Comparison of ENCODE assay signal across 21 mouse cellular contexts in the genomic region with DNA sequence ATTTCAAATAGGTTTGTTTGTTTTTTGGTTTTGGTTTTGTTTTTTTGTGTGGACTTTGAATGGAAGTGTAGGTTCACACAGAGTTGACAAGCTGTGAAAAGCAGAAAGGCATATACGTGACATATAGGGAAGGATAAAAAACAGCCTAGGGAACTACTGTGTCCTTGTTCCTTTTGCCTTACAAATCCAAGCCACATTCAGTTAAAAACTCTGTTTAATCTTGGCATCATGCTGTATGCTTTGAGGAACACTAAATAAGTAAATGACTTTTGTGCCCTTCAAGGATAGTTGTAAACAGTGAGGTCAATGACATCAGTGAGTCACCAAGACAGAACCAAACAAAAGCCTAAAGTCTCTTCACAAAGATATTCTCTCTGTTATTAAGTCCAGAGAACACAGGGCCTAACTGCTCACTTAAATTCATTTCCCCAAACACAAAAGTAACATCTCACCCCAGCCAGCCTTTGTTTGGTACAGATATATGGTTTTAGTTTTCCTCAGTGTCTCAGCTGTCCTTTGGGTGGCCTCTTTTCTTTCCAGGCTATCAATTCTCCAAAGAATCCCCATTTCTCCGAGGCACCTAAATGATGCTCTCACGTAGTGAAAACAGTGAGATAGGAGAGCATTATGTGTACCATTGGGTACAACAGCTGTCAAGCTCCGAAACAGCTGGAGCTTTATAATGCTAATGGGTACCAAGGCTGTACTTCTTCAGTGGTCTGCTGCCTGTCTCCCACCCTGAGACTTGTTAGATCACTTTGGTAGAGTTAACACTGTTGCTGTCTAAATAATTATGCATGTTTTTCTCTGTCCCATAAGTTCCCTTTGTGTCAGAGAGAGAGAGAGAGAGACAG. TPM values are rescaled to one million over a fixed set of nuclear protein-coding genes. Genes with fewer than 3 reads are reported as not detected.
DNase-seq lines count a peak whose midpoint lies in the region; ATAC-seq and TF ChIP-seq lines count a peak whose summit lies in the region.
"Had no signal": no experiment of that assay in that cellular context is flagged by ENCODE, and none has a peak within 500 bp of the region (broad histone marks: within the 10 kb centered on the region; RNA-seq: fewer than 3 reads in every experiment).

No protein-coding gene starts in this region.

- no peaks in the 10 kb centered on the region for H3K9me3 ChIP-seq in liver, embryonic 11.5 days (ENCODE audit: control insufficient read depth, low read length)
- H3K9me3 ChIP-seq in midbrain, embryonic 10.5 days (replicated peaks) = peaks cover 9% of the 10 kb centered on the region; the same call in 1 of the 2 replicates
- H3K9me3 ChIP-seq in midbrain, embryonic 16.5 days (replicated peaks; ENCODE audit: control insufficient read depth, low read length, poor library complexity, severe bottlenecking) = peaks cover 3% of the 10 kb centered on the region; the same call in 1 of the 2 replicates
- 0 out of 2 replicates have a peak, but pooled peaks cover 2% of the 10 kb centered on the region for H3K9me3 ChIP-seq in midbrain, embryonic 12.5 days
- H3K9me3 ChIP-seq in midbrain, embryonic 13.5 days = no peaks in the 10 kb centered on the region; the same call in 1 of the 2 replicates
- H3K9me3 ChIP-seq: forebrain, embryonic 15.5 days; G1E had no signal

- H3K27me3 ChIP-seq in liver, adult 2 months (ENCODE audit: control insufficient read depth, insufficient read depth, low read length) = no peaks in the 10 kb centered on the region
- H3K27me3 ChIP-seq in liver, embryonic 11.5 days (replicated peaks; ENCODE audit: control insufficient read depth, insufficient read depth, low read length) = no peaks in the 10 kb centered on the region
- no peaks in the 10 kb centered on the region for H3K27me3 ChIP-seq in midbrain, embryonic 10.5 days (ENCODE audit: low read depth, poor library complexity, severe bottlenecking)
- H3K27me3 ChIP-seq in midbrain, embryonic 16.5 days (ENCODE audit: control insufficient read depth, insufficient read depth, low read depth, low read length) = no peaks in the 10 kb centered on the region
- H3K27me3 ChIP-seq in midbrain, embryonic 12.5 days = no peaks in the 10 kb centered on the region
- no peaks in the 10 kb centered on the region for H3K27me3 ChIP-seq in midbrain, embryonic 13.5 days
- H3K27me3 ChIP-seq: CH12.LX; embryonic facial prominence, embryonic 12.5 days; forebrain, embryonic 13.5 days; forebrain, embryonic 15.5 days; Patski had no signal

- H3K27ac ChIP-seq in liver, adult 2 months (replicated peaks; ENCODE audit: insufficient read depth, low read depth, low read length) = 0 out of 2 replicates have a peak overlapping the region, but pooled peaks have one; percentile 17
- no peak overlapping the region for H3K27ac ChIP-seq in liver, embryonic 11.5 days (ENCODE audit: low read depth, low read length)
- peak overlapping the region; percentile 49 for H3K27ac ChIP-seq in midbrain, embryonic 10.5 days (replicated peaks)
- no peak overlapping the region for H3K27ac ChIP-seq in midbrain, embryonic 16.5 days (ENCODE audit: low read length)
- H3K27ac ChIP-seq in midbrain, embryonic 12.5 days (replicated peaks) = 0 out of 2 replicates have a peak overlapping the region, but pooled peaks have one; percentile 20
- no peak overlapping the region for H3K27ac ChIP-seq in midbrain, embryonic 13.5 days
- H3K27ac ChIP-seq: embryonic facial prominence, embryonic 10.5 days; embryonic facial prominence, embryonic 12.5 days; forebrain, embryonic 15.5 days had no signal

- 84% methylated on average over 4 of the region's 4 CpGs for WGBS in liver, adult 2 months
- whole genome bisulfite sequencing in liver, embryonic 11.5 days = 76% methylated on average over 4 of the region's 4 CpGs
- WGBS in midbrain, embryonic 10.5 days = 57% methylated on average over 4 of the region's 4 CpGs
- 46% methylated on average over 4 of the region's 4 CpGs for WGBS in midbrain, embryonic 16.5 days
- 53% methylated on average over 4 of the region's 4 CpGs for WGBS in midbrain, embryonic 12.5 days
- WGBS in midbrain, embryonic 13.5 days = 39% methylated on average over 4 of the region's 4 CpGs

- no peak for TF ChIP-seq CTCF in liver, adult 2 months (IDR thresholded peaks at IDR 0.05; ENCODE audit: low read depth, low read length)

- no peaks in the 10 kb centered on the region for H3K79me2 ChIP-seq in liver, adult 2 months (ENCODE audit: control insufficient read depth, insufficient read depth, low read length)

- no peaks in the 10 kb centered on the region; the same call in 1 of the 2 replicates for H3K4me1 ChIP-seq in liver, adult 2 months (ENCODE audit: control insufficient read depth, insufficient read depth, low read length)
- no peaks in the 10 kb centered on the region for H3K4me1 ChIP-seq in liver, embryonic 11.5 days (replicated peaks; ENCODE audit: control insufficient read depth, insufficient read depth, low read length)
- peaks cover 20% of the 10 kb centered on the region for H3K4me1 ChIP-seq in midbrain, embryonic 10.5 days
- H3K4me1 ChIP-seq in midbrain, embryonic 16.5 days (ENCODE audit: control insufficient read depth, insufficient read depth, low read length) = 0 out of 2 replicates have a peak, but pooled peaks cover 5% of the 10 kb centered on the region
- H3K4me1 ChIP-seq in midbrain, embryonic 12.5 days = peaks cover 5% of the 10 kb centered on the region; the same call in 1 of the 2 replicates
- 0 out of 2 replicates have a peak, but pooled peaks cover 8% of the 10 kb centered on the region for H3K4me1 ChIP-seq in midbrain, embryonic 13.5 days (replicated peaks)
- H3K4me1 ChIP-seq: embryonic facial prominence, embryonic 10.5 days; embryonic facial prominence, embryonic 12.5 days; forebrain, embryonic 15.5 days had no signal

- no peak overlapping the region for H3K4me3 ChIP-seq in liver, adult 2 months (ENCODE audit: insufficient read depth, low read depth, low read length)
- no peak overlapping the region for H3K4me3 ChIP-seq in liver, embryonic 11.5 days (ENCODE audit: low read depth, low read length)
- no peak overlapping the region for H3K4me3 ChIP-seq in midbrain, embryonic 10.5 days
- H3K4me3 ChIP-seq in midbrain, embryonic 16.5 days (ENCODE audit: low read depth, low read length) = no peak overlapping the region
- no peak overlapping the region for H3K4me3 ChIP-seq in midbrain, embryonic 12.5 days
- no peak overlapping the region for H3K4me3 ChIP-seq in midbrain, embryonic 13.5 days (replicated peaks)
- H3K4me3 ChIP-seq: embryonic facial prominence, embryonic 10.5 days; embryonic facial prominence, embryonic 12.5 days; forebrain, embryonic 13.5 days; forebrain, embryonic 15.5 days had no signal

- H3K9ac ChIP-seq in liver, adult 2 months (ENCODE audit: low read depth, low read length) = no peak overlapping the region
- H3K9ac ChIP-seq in liver, embryonic 11.5 days (ENCODE audit: low read depth, low read length) = no peak overlapping the region
- H3K9ac ChIP-seq in midbrain, embryonic 16.5 days (ENCODE audit: low read depth, low read length) = no peak overlapping the region
- no peak overlapping the region for H3K9ac ChIP-seq in midbrain, embryonic 12.5 days (replicated peaks)
- H3K9ac ChIP-seq in midbrain, embryonic 13.5 days (replicated peaks) = no peak overlapping the region
- H3K9ac ChIP-seq: embryonic facial prominence, embryonic 12.5 days; forebrain, embryonic 13.5 days; forebrain, embryonic 15.5 days; forebrain, postnatal 0 days had no signal

- no peak for TF ChIP-seq POLR2A in liver, adult 2 months (IDR thresholded peaks at IDR 0.05; ENCODE audit: extremely low read depth, insufficient read depth, low read length)

- ATAC-seq in liver, embryonic 11.5 days (replicated peaks; ENCODE audit: low FRiP score) = no peak
- ATAC-seq in midbrain, embryonic 16.5 days = no peak
- no peak for ATAC-seq in midbrain, embryonic 12.5 days (ENCODE audit: low FRiP score, low read depth)
- ATAC-seq in midbrain, embryonic 13.5 days = no peak
- ATAC-seq: activated CD4-positive, CD25-positive, alpha-beta regulatory T cell, adult 4 months; CD4-positive, CD25-positive, alpha-beta regulatory T cell, adult 4 months; forebrain, postnatal 0 days; Patski had no signal

- DNase-seq in adrenal gland, adult 2 months = peak; percentile 18
- no peak for DNase-seq in adrenal gland, postnatal 25 days
- peak; percentile 31 for DNase-seq in liver, adult 2 months (ENCODE audit: extremely low read depth, low read depth, low spot score)
- DNase-seq in liver, embryonic 11.5 days (ENCODE audit: low spot score) = no peak
- DNase-seq in midbrain, embryonic 10.5 days (ENCODE audit: low spot score) = no peak
- DNase-seq: adrenal gland, postnatal 10 days; B cell, adult 2 months; cerebellum, adult 11-12 months had no signal

- no peak overlapping the region for H3K4me2 ChIP-seq in liver, embryonic 11.5 days
- no peak overlapping the region for H3K4me2 ChIP-seq in midbrain, embryonic 16.5 days (ENCODE audit: low read length)
- H3K4me2 ChIP-seq in midbrain, embryonic 12.5 days (replicated peaks) = no peak overlapping the region
- H3K4me2 ChIP-seq in midbrain, embryonic 13.5 days (replicated peaks) = no peak overlapping the region
- H3K4me2 ChIP-seq: embryonic facial prominence, embryonic 12.5 days; forebrain, embryonic 13.5 days; forebrain, embryonic 15.5 days had no signal

- H3K36me3 ChIP-seq in liver, adult 2 months (ENCODE audit: control insufficient read depth, insufficient read depth, low read length) = no peaks in the 10 kb centered on the region
- H3K36me3 ChIP-seq in liver, embryonic 11.5 days (ENCODE audit: control insufficient read depth, insufficient read depth, low read length) = no peaks in the 10 kb centered on the region
- H3K36me3 ChIP-seq in midbrain, embryonic 10.5 days = no peaks in the 10 kb centered on the region
- no peaks in the 10 kb centered on the region for H3K36me3 ChIP-seq in midbrain, embryonic 16.5 days (ENCODE audit: control insufficient read depth, insufficient read depth, low read length)
- H3K36me3 ChIP-seq in midbrain, embryonic 12.5 days = no peaks in the 10 kb centered on the region
- no peaks in the 10 kb centered on the region for H3K36me3 ChIP-seq in midbrain, embryonic 13.5 days
- H3K36me3 ChIP-seq: embryonic facial prominence, embryonic 10.5 days; embryonic facial prominence, embryonic 12.5 days; forebrain, embryonic 15.5 days; G1E had no signal

RNA-seq across cellular contexts. Expression of a gene that starts 36.3 kb away (rescaled TPM):
- 10 to 100 TPM; 39.4 to 50.3 TPM for total RNA-seq in adrenal gland, adult 2 months (2021)
- polyA plus RNA-seq in adrenal gland, adult 2 months (2012; rRNA removed) = 18.2 and 35.6 TPM in 2 replicates
- 59.9 and 88.0 TPM in 2 replicates for total RNA-seq in adrenal gland, postnatal 25 days (2021)
- 8.9 and 10.2 TPM in 2 replicates for total RNA-seq in liver, adult 2 months (2014; rRNA removed)
- polyA plus RNA-seq in liver, adult 2 months (2012; rRNA removed) = 3.4 and 4.6 TPM in 2 replicates
- 61.2 and 63.3 TPM in 2 replicates for polyA plus RNA-seq in liver, embryonic 11.5 days (2014; fragmentation: Nextera tagmentation; extraction: Ambion mirVana)
- polyA plus RNA-seq in midbrain, embryonic 10.5 days (2016; fragmentation: Nextera tagmentation; extraction: Ambion mirVana) = 169 and 200 TPM in 2 replicates
- polyA plus RNA-seq in midbrain, embryonic 16.5 days (2015; fragmentation: Nextera tagmentation; extraction: Ambion mirVana) = 187 and 196 TPM in 2 replicates
- 321 and 361 TPM in 2 replicates for polyA plus RNA-seq in midbrain, embryonic 12.5 days (2016; fragmentation: Nextera tagmentation; extraction: Ambion mirVana)
- polyA plus RNA-seq in midbrain, embryonic 13.5 days (2015; fragmentation: Nextera tagmentation; extraction: Ambion mirVana) = 277 and 290 TPM in 2 replicates
- polyA plus RNA-seq: G1E had no signal

Comparison
In these comparisons a context has a peak if more than half of its experiments do, and no peak if none do; other contexts are left out.
1. DNase-seq: peak in adrenal gland, adult 2 months (single experiment) and liver, adult 2 months (single experiment); none in adrenal gland, postnatal 25 days (single experiment), liver, embryonic 11.5 days (single experiment) and midbrain, embryonic 10.5 days (single experiment).
2. H3K27ac ChIP-seq: peak in liver, adult 2 months (single experiment), midbrain, embryonic 10.5 days (single experiment) and midbrain, embryonic 12.5 days (single experiment); none in liver, embryonic 11.5 days (single experiment), midbrain, embryonic 16.5 days (single experiment) and midbrain, embryonic 13.5 days (single experiment).